Mouse (Mus musculus): ENCODE results near the gene Gm9970.

The Gm9970 gene

GRCm38 (mm10) chr5:31240637-31241521 is at the start of gene Gm9970, which contains the start of gene Nrbp1:
Gene Gm9970 (minus strand): TSS chr5:31241232.
Gene Nrbp1 (plus strand): TSS chr5:31240864.
- DNase-seq (ENCODE audit: low spot score), result peak; percentile 97

GRCm38 (mm10) chr5:31289626-31290230 is 48.7 kb upstream of the Gm9970 start:
- DNase-seq (ENCODE audit: low spot score), result no peak

DNA sequence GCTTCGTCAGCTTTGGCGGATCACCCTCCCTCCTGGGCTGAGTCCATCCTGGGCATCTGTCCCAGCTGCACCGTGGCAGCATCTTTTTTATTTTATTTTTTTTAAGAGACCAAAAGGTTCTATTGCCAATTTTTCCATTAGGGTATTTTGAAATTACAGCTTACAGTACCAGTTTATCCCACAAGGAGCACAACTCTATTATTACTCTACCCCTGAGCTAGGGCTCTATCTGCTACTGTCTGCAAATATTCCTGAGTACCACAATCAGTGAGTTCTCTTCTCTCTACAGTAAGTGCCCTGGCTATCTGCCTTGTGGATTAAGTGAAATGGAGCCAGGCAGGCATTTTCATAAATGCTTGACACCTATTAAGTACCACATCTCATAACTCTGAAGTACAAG is 47.6 kb upstream of the Gm9970 start:
- no peak for DNase-seq (ENCODE audit: low spot score)

DNA sequence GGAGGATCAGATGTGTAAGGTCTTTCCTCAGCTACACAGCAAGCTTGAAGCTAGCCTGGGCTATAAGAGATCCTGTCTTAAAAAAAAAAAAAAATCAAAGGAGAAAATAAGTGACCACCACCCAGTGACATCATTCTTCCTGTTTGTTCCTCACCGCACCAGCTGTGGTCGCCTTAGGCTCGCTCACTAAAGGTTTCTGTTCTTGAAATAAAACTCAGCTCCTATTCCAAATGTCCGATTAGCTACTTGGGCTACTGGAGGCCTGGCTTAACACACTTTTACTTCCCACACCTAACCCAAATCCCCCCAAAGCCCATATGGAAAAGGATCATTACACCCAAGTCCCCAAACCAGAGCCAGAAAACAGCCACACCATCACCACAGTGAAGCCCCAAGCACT is 47.2 kb upstream of the Gm9970 start:
- no peak for DNase-seq (ENCODE audit: low spot score)

DNA sequence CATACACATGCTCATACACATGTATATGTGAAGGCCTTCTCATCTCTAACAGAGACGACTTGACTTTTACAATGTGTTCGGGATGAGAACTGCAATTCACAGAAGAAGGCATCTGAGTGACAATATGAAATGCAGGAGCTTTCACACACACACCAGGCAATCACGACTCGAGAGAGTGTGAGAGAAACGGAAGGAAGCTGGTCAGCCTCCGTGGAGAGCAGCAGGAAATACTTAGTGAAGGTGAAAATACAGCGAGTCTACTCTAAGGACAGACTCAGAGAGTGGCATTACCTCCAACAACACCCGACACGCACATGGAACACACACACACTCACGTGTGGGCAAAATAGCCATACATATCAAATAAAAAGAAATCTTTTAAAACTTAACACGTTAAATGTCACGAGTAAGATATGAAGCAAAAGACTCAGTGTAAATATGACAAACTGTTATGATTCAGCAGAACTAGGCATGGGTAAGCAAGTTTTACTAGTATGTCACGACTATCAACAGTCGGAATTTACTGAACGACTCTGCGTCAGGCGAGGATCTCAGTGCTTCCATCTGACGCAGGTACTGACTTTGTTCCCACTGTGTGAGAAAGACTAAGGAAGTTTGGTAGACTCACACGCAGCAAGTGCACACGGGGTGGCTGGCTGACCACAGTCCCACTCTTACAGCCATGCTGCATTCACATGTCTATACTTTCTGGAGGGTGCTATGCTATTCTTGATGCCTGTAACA is 38.4 kb upstream of the Gm9970 start:
- no peak for DNase-seq (ENCODE audit: low spot score)

GRCm38 (mm10) chr5:31273018-31273417 is 32.0 kb upstream of the Gm9970 start:
- DNase-seq (ENCODE audit: low spot score), result no peak

GRCm38 (mm10) chr5:31267686-31268085 is 26.7 kb upstream of the Gm9970 start:
- DNase-seq (ENCODE audit: low spot score), result no peak

DNA sequence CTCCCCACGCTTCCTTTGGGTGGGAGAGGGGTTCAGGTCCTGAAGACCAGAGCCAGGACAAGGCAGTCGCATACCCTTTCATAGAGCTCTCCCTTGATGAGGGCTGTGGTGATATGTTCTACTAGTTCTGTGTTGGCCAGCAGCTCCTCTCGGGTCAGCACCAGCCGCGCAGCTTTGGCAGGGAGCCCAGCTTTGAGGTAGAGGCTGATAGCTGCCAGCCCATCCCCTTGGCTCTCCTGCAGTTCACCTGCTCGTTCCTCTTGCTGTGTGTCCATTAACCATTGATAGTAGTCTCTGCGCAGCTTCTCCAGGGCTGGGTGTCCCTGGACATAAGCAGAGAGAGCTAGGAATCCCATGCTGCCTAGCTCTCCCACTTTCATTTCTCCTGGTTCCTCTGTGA is 25.1 kb upstream of the Gm9970 start:
- DNase-seq (ENCODE audit: low spot score), result no peak

DNA sequence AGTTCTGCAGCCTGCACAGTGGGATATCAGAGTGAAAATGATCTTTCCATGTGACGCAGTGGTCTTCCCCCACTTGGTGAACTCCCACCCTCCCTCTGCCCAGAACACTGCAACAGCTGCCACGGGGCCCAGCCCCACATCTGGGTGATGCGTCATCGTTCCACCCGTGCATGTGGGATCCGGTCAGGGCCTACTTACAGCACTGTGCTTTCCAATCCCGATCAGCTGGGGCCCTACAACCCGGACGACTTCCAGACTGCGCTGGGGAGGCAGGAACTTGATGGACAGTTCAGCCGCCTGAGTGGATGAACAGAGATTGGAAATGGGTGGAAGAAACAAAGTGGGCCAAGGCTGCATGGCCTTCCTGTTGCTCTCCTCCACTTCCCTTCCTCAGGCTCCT is 16.6 kb upstream of the Gm9970 start:
- DNase-seq (ENCODE audit: low spot score), result no peak

DNA sequence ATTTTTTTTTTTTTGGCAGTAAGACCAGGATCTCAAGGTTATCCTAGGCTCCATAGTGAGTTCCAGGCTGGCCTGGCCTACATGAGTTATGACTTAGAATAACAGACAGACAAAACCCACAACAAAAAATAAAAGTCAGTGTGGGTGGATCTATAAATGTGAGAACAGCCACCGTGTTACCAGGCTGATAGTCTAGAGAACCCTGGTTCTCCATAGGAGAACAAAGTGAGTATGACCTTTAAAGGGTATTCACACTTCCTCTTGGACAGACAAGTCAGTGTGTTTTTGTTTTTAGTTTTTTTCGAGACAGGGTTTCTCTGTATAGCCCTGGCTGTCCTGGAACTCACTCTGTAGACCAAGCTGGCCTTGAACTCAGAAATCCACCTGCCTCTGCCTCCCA is 14.9 kb upstream of the Gm9970 start:
- no peak for DNase-seq (ENCODE audit: low spot score)

DNA sequence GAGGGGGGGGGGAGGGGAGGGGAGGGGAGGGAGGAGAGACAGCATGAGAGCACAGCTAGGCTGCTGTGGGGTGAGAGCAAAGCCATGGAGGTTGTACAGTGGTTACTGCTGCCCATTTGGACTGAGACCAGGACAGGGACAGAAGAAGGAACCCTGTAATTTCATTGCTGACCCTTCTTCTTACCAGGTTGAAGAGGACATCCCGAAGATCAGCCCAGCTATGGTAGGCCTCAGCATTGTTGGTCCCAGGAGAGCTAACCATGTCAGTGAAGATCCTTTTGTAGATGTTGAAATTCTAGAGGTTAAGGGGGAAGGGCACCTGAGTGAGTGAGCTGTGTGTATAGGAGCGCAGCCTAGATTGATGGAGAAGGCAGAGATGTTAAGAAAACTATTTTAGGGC is 14.3 kb upstream of the Gm9970 start:
- DNase-seq (ENCODE audit: low spot score), result no peak

- no peak for DNase-seq (ENCODE audit: low spot score)
These were observed 13.9 kb upstream of the Gm9970 start for GRCm38 (mm10) chr5:31254901-31255300.

- no peak for DNase-seq (ENCODE audit: low spot score)
These were observed 13.4 kb upstream of the Gm9970 start for GRCm38 (mm10) chr5:31254452-31254851.

DNA sequence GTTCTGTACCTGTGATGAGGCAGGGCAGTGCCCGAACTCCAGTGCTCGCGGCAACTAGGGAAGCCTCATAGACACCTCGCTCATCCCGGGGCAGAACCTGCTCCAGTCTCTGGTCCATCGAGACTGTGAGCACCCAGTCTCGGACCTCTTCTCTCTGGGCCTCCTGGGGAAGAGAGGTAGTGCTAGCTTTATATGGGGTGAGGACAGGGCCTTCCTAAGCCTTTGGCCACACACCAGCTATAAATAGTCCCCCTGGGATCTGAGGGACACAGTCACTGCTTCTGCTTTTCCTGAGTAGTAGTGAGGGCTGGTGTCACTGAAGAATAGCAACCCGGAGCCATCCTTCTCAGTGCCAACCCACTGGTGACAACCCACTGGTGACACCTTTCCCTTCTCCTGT is 12.8 kb upstream of the Gm9970 start:
- DNase-seq (ENCODE audit: low spot score), result no peak

DNA sequence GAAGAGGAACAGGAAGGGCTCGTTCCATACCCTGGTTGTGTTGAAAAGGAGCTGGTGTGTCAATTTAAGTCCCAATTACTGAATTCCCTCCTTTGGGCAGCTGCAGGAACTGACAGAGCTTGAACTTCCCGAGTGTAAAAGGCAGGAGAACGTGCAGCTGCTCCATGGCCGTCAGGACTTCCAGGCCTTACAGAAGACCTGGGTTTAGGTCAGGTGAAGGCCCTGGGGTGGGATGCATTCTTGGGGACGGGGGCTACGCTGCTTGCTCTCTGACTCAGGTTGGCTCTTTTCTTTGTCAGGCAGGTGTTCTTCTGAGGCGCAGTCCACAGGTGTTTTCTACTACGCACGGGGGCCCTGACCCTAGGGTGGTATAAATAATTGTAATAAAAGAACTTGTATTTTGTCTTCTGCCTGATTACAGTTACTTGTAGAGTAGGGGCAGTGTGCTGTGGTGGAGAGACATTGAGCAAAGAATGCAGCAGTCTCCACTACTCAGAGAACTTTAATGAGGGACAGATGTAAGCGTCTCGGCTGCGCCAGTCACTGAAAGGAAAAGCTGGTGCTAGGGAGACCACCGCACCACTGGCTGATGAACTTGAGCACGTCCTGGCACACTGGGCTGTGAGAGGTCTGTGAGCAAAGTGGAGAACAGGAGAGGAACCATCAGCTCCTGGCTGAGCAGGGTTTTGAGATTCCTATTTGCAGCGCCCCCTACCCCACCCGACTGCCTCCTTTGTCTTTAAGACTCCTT is 11.9 kb upstream of the Gm9970 start:
- peak; percentile 22 for DNase-seq (ENCODE audit: low spot score)

- DNase-seq (ENCODE audit: low spot score), result no peak
These were observed 11.1 kb upstream of the Gm9970 start for GRCm38 (mm10) chr5:31252151-31252550.

- DNase-seq (ENCODE audit: low spot score), result peak; percentile 45
These were observed 10.6 kb upstream of the Gm9970 start, which contains the start of gene Krtcap3 for GRCm38 (mm10) chr5:31251541-31252101. Gene Krtcap3 (plus strand): TSS chr5:31251691.

- peak; percentile 16 for DNase-seq (ENCODE audit: low spot score)
These were observed 9.7 kb upstream of the Gm9970 start for GRCm38 (mm10) chr5:31250716-31251115.

DNA sequence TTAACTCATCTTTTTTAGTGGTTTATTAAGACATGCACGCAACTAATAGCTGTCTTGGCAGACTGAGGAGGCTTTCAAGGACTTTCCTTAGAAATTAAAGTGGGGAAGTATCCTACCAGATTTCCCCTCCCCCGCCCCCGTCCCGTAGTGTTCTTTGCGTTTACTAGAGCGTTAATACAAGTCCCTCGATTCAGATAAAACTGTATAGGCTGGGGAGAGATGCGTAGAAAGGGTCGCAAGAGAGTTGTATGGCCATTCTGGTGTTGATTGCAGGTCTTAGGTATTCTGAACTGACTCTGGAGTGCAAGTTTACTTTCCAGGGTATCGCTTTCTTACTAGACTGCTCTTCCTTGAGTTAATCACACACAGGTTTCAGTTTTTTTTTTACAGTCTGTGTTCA is 1.2 kb upstream of the Gm9970 start:
- no peak for DNase-seq (ENCODE audit: low spot score)

DNA sequence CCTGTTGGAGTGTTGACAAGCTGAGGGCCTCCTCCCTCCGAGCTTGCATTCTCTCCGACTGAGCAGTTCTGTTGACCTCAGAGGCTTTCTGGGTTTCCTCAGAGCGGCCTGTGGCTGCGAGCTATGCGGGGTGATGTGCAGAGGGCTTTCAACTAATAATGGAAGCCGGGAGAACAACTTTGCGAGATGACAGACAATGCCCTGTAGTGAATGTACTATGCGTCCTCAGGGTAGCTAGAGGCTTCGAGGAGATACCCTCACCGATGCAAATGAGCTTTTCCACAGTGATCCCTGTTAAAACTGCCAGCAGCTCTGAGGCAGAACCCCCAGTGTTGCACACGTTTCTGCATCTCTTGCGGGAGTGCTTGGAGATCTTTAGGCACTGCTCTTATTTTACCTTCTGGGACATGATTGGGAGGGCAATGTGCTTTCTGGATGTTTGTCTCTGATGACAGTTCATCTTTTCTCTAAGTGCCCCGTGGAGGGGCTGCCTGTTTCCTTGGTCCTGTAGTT is 546 bp upstream of the Gm9970 start:
- DNase-seq (ENCODE audit: low spot score), result no peak

- no peak for DNase-seq (ENCODE audit: low spot score)
These were observed 14.4 kb downstream of the Gm9970 start for GRCm38 (mm10) chr5:31226641-31227040.
